Mouse (Mus musculus): ENCODE measurements around the gene Abca6.

DNA sequence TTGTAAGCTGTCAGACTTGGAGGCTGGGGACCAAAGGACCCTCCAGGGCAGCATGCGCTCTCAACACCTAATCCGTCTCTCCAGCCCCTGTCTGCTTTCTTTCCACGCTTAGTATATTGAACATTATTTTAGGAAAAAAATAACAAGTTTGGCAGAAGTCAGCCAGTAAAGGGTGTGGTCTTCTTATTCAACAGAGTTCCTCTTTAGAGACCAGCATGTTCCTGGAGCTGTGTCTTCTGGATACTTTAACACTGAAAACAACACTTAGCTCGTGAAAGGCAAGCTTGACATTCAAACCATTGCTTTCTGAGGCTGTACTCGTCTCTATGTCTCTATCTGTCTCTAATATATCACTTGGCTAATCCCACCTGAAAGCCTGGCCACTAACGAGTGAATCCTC, 94.5 kb downstream of the Abca6 start:
- TF ChIP-seq POLR2A (IDR thresholded peaks at IDR 0.05; ENCODE audit: borderline replicate concordance, extremely low read depth, insufficient read depth, insufficient read length, poor library complexity, severe bottlenecking) (no peak), CTCF (IDR thresholded peaks at IDR 0.05; ENCODE audit: borderline replicate concordance, extremely low read depth, insufficient read depth, insufficient read length) (no peak)
